Mouse (Mus musculus) adrenal gland (tissue): Measurements from ENCODE around the gene Asna1.

Source experiments
- intact Hi-C: fragments of 180-260 bp; cut with DNase I; formaldehyde crosslinking; loops from one replicate; pipeline ENCODE4 v1.15.1; 2025

Asna1 gene

GRCm38 (mm10) chr8:84994375-84994774, 30.7 kb downstream of the Asna1 start:
- intact Hi-C loops, result no loop called here

GRCm38 (mm10) chr8:84990836-84991235, 34.2 kb downstream of the Asna1 start:
- intact Hi-C loops, result loop anchor here (1.0 kb wide), 1 partner anchor 17 kb away; no protein-coding TSS in a partner anchor

- intact Hi-C loops, result loop anchor here (1.0 kb wide), 1 partner anchor 16 kb away; no protein-coding TSS in a partner anchor
These were observed 34.7 kb downstream of the Asna1 start, which contains the start of gene Hook2 for GRCm38 (mm10) chr8:84990349-84990748. TSS of gene Hook2 (plus strand) at chr8:84990603.

- intact Hi-C loops, result loop anchor here (1.0 kb wide), 1 partner anchor 16 kb away; no protein-coding TSS in a partner anchor
These were observed 35.3 kb downstream of the Asna1 start for GRCm38 (mm10) chr8:84989810-84990209.

- intact Hi-C loops, result no loop called here
These were observed 35.8 kb downstream of the Asna1 start for GRCm38 (mm10) chr8:84989311-84989731.

GRCm38 (mm10) chr8:84987903-84988302, 37.2 kb downstream of the Asna1 start:
- intact Hi-C loops, result no loop called here

- intact Hi-C loops, result no loop called here
These were observed 37.7 kb downstream of the Asna1 start for GRCm38 (mm10) chr8:84987388-84987787.

GRCm38 (mm10) chr8:84986379-84986945, 38.6 kb downstream of the Asna1 start:
- intact Hi-C loops, result no loop called here

- intact Hi-C loops, result no loop called here
These were observed 39.2 kb downstream of the Asna1 start for GRCm38 (mm10) chr8:84985684-84986378.

GRCm38 (mm10) chr8:84985049-84985683, 39.9 kb downstream of the Asna1 start:
- intact Hi-C loops, result no loop called here

GRCm38 (mm10) chr8:84984294-84985048, 40.6 kb downstream of the Asna1 start:
- intact Hi-C loops, result no loop called here

- intact Hi-C loops, result no loop called here
These were observed 42.5 kb downstream of the Asna1 start for GRCm38 (mm10) chr8:84982499-84983011.

- intact Hi-C loops, result no loop called here
These were observed 43.2 kb downstream of the Asna1 start for GRCm38 (mm10) chr8:84981644-84982498.

GRCm38 (mm10) chr8:84980622-84981358, 44.3 kb downstream of the Asna1 start:
- intact Hi-C loops, result no loop called here

- intact Hi-C loops, result loop anchor here (5.0 kb wide), 1 partner anchor 47 kb away; the partner anchor contains the start of genes Asna1 and Trir
These were observed 45.3 kb downstream of the Asna1 start for GRCm38 (mm10) chr8:84979599-84980421.

GRCm38 (mm10) chr8:84978248-84978940, 46.7 kb downstream of the Asna1 start, which contains the start of gene Junb:
TSS of gene Junb (minus strand) at chr8:84978718.
- intact Hi-C loops, result loop anchor here (5.0 kb wide), 1 partner anchor 49 kb away; the partner anchor contains the start of genes Asna1 and Trir

GRCm38 (mm10) chr8:84977435-84978247, 47.4 kb downstream of the Asna1 start:
- intact Hi-C loops, result loop anchor here (5.0 kb wide), 1 partner anchor 50 kb away; the partner anchor contains the start of genes Asna1 and Trir
